8 mouse cellular contexts compared by ENCODE assay signal in genomic region chr10:114802161-114802651, GRCm38 (mm10). TPM values are rescaled to one million over a fixed set of nuclear protein-coding genes. Genes with fewer than 3 reads are reported as not detected.
DNase-seq lines count a peak whose midpoint lies in the region; ATAC-seq and TF ChIP-seq lines count a peak whose summit lies in the region.

TSS of gene Trhde (minus strand) at chr10:114802307.

- no peak within 1 kb of the TSS for H3K9ac ChIP-seq in heart, adult 2 months (ENCODE audit: low read depth, low read length)
- H3K9ac ChIP-seq in hindbrain, embryonic 11.5 days (ENCODE audit: low read depth, low read length), result peak within 1 kb of the TSS; percentile 49
- peak within 1 kb of the TSS; percentile 47 for H3K9ac ChIP-seq in neural tube, embryonic 15.5 days (replicated peaks)

- no peak within 1 kb of the TSS for H3K27ac ChIP-seq in heart, adult 2 months
- H3K27ac ChIP-seq in hindbrain, embryonic 11.5 days (ENCODE audit: low read depth, low read length), result no peak within 1 kb of the TSS
- peak within 1 kb of the TSS; percentile 61; the same call in 1 of the 2 replicates for H3K27ac ChIP-seq in limb, embryonic 10.5 days
- peak within 1 kb of the TSS; percentile 75 for H3K27ac ChIP-seq in neural tube, embryonic 15.5 days (replicated peaks)

- no peak for TF ChIP-seq EP300 in heart, adult 2 months (IDR thresholded peaks at IDR 0.05; ENCODE audit: insufficient read depth, low read depth, low read length)

- no peak for DNase-seq in heart, adult 2 months
- no peak for DNase-seq in heart, adult 8-10 months (ENCODE audit: low spot score)
- DNase-seq in embryo, embryonic 11 days, result peak; percentile 45
- peak; percentile 66 for DNase-seq in hindbrain, embryonic 11.5 days (ENCODE audit: low spot score)
- DNase-seq in limb, embryonic 10.5 days (ENCODE audit: low spot score), result peak; percentile 56
- no peak for DNase-seq in adrenal gland, adult (ENCODE audit: inconsistent age in 2 of 2, low spot score in 1 of 2)
- no peak for DNase-seq in lung, adult 18-20 months

- TF ChIP-seq POLR2A in heart, adult 2 months (IDR thresholded peaks at IDR 0.05; ENCODE audit: insufficient read depth, low read depth, low read length), result no peak

- no peaks in the 10 kb centered on the region for H3K4me1 ChIP-seq in heart, adult 2 months (ENCODE audit: control insufficient read depth, insufficient read depth, low read length)
- 0 out of 2 replicates have a peak, but pooled peaks cover 2% of the 10 kb centered on the region for H3K4me1 ChIP-seq in hindbrain, embryonic 11.5 days (replicated peaks; ENCODE audit: control insufficient read depth, insufficient read depth, low read length)
- peaks cover 41% of the 10 kb centered on the region for H3K4me1 ChIP-seq in limb, embryonic 10.5 days
- H3K4me1 ChIP-seq in neural tube, embryonic 15.5 days, result peaks cover 27% of the 10 kb centered on the region

- H3K36me3 ChIP-seq in heart, adult 2 months (ENCODE audit: control insufficient read depth, insufficient read depth, low read length), result no peaks in the 10 kb centered on the region
- H3K36me3 ChIP-seq in hindbrain, embryonic 11.5 days (ENCODE audit: control insufficient read depth, insufficient read depth, low read length), result no peaks in the 10 kb centered on the region
- H3K36me3 ChIP-seq in limb, embryonic 10.5 days, result no peaks in the 10 kb centered on the region
- H3K36me3 ChIP-seq in neural tube, embryonic 15.5 days, result no peaks in the 10 kb centered on the region

- ATAC-seq in hindbrain, embryonic 11.5 days (ENCODE audit: low FRiP score), result peak; percentile 6
- peak; percentile 52; the same call in 1 of the 2 replicates for ATAC-seq in neural tube, embryonic 15.5 days (ENCODE audit: low FRiP score)

- H3K27me3 ChIP-seq in heart, adult 2 months (ENCODE audit: control insufficient read depth, insufficient read depth, low read length), result peaks cover 8% of the 10 kb centered on the region
- peaks cover 28% of the 10 kb centered on the region for H3K27me3 ChIP-seq in hindbrain, embryonic 11.5 days (ENCODE audit: control insufficient read depth, insufficient read depth, low read length)
- H3K27me3 ChIP-seq in limb, embryonic 10.5 days (ENCODE audit: low read depth, poor library complexity, severe bottlenecking), result peaks cover 54% of the 10 kb centered on the region
- H3K27me3 ChIP-seq in neural tube, embryonic 15.5 days (replicated peaks), result peaks cover 4% of the 10 kb centered on the region

- intact Hi-C loops in heart, adult 2 months (cut with DNase I), result no loop called here

- H3K4me2 ChIP-seq in hindbrain, embryonic 11.5 days (replicated peaks; ENCODE audit: low read depth, low read length), result peak within 1 kb of the TSS; percentile 90
- peak within 1 kb of the TSS; percentile 75 for H3K4me2 ChIP-seq in neural tube, embryonic 15.5 days

- no peaks in the 10 kb centered on the region for H3K9me3 ChIP-seq in hindbrain, embryonic 11.5 days (ENCODE audit: control insufficient read depth, low read length)
- no peaks in the 10 kb centered on the region for H3K9me3 ChIP-seq in limb, embryonic 10.5 days (replicated peaks)
- H3K9me3 ChIP-seq in neural tube, embryonic 15.5 days (replicated peaks), result no peaks in the 10 kb centered on the region

- TF ChIP-seq CTCF in heart, adult 2 months (IDR thresholded peaks at IDR 0.05), result no peak

- H3K4me3 ChIP-seq in heart, adult 2 months, result peak within 1 kb of the TSS; percentile 26
- H3K4me3 ChIP-seq in hindbrain, embryonic 11.5 days (ENCODE audit: low read depth, low read length), result peak within 1 kb of the TSS; percentile 61
- H3K4me3 ChIP-seq in limb, embryonic 10.5 days, result peak within 1 kb of the TSS; percentile 62
- peak within 1 kb of the TSS; percentile 60 for H3K4me3 ChIP-seq in neural tube, embryonic 15.5 days (replicated peaks)

- 2% methylated on average over 30 of the region's 30 CpGs for WGBS in heart, adult 2 months
- WGBS in hindbrain, embryonic 11.5 days, result under 1% methylated on average over 29 of the region's 30 CpGs
- WGBS in limb, embryonic 10.5 days, result under 1% methylated on average over 30 of the region's 30 CpGs
- under 1% methylated on average over 30 of the region's 30 CpGs for WGBS in neural tube, embryonic 15.5 days

- no peaks in the 10 kb centered on the region for H3K79me2 ChIP-seq in heart, adult 2 months (replicated peaks; ENCODE audit: control insufficient read depth, insufficient read depth, low read length)

RNA-seq across cellular contexts. Expression of gene Trhde, which starts in this region (rescaled TPM):
- total RNA-seq in heart, adult 2 months (2021), result under 1 TPM; 0.18 to 0.27 TPM
- 0.38 and 0.39 TPM in 2 replicates for polyA plus RNA-seq in heart, adult 2 months (2012; rRNA removed)
- under 1 TPM in 3 of 4 experiments, not detected in 1; 0.24 to 0.38 (median 0.37) TPM for total RNA-seq in heart, adult 8-10 months (2022)
- 1.3 and 2.4 TPM in 2 replicates for polyA plus RNA-seq in hindbrain, embryonic 11.5 days (2014; fragmentation: Nextera tagmentation; extraction: Ambion mirVana)
- 0.18 and 0.26 TPM in 2 replicates for polyA plus RNA-seq in limb, embryonic 10.5 days (2016; fragmentation: Nextera tagmentation; extraction: Ambion mirVana)
- 6.6 and 7.6 TPM in 2 replicates for polyA plus RNA-seq in neural tube, embryonic 15.5 days (2015; fragmentation: Nextera tagmentation; extraction: Ambion mirVana)

Comparison
In these comparisons a context has a peak if more than half of its experiments do, and no peak if none do; other contexts are left out.
1. Peak in DNase-seq, H3K4me3 ChIP-seq and H3K27ac ChIP-seq in limb, embryonic 10.5 days; RNA of the gene not detected or under 1 TPM.
2. DNase-seq: peak in embryo, embryonic 11 days (single experiment) and hindbrain, embryonic 11.5 days (single experiment); none in heart, adult 2 months (0 of 2), heart, adult 8-10 months (single experiment), adrenal gland, adult (0 of 2) and lung, adult 18-20 months (0 of 2).
3. Peak in every context shown above with its lines, with median percentiles within 50 percentile points of each other: H3K4me3 ChIP-seq.